Mouse (Mus musculus): ENCODE data around the gene Stard7. TPM values are rescaled to one million over a fixed set of nuclear protein-coding genes. Genes with fewer than 3 reads are reported as not detected.
"Not testable (repeated sequence)": the region's sequence is repeated elsewhere in the genome, so short reads cannot be mapped to it uniquely, and the experiment has no call there.

Gene Stard7
- polyA plus RNA-seq, 1 experiment from 2014 or later, result 88.7 TPM

- DNase-seq, result no peak
- Histone ChIP-seq H3K4me2 (no peak overlapping the region), H3K27me3 (ENCODE audit: insufficient read depth, low read length) (no peaks in the 10 kb centered on the region), H3K9ac (no peak overlapping the region), H3K4me3 (ENCODE audit: low read depth, low read length) (no peak overlapping the region), H3K27ac (ENCODE audit: low read depth) (no peak overlapping the region), H3K4me1 (ENCODE audit: insufficient read depth) (no peaks in the 10 kb centered on the region), H3K36me3 (ENCODE audit: insufficient read depth) (0 out of 2 replicates have a peak, but pooled peaks cover 7% of the 10 kb centered on the region), H3K9me3 (ENCODE audit: low read depth, low read length) (no peaks in the 10 kb centered on the region)
- no peak for TF ChIP-seq CTCF (IDR thresholded peaks at IDR 0.05; ENCODE audit: low read depth)
- ATAC-seq (ENCODE audit: insufficient read depth), result no peak
- 78% methylated on average over 5 of the region's 5 CpGs for WGBS
Measured at GRCm38 (mm10) chr2:127275551-127276320, 5.7 kb downstream of the Stard7 start.

- Histone ChIP-seq H3K4me3 (ENCODE audit: low read depth, low read length) (no peak overlapping the region), H3K27me3 (ENCODE audit: insufficient read depth, low read length) (no peaks in the 10 kb centered on the region), H3K4me2 (no peak overlapping the region), H3K36me3 (ENCODE audit: insufficient read depth) (no peaks in the 10 kb centered on the region), H3K4me1 (ENCODE audit: insufficient read depth) (no peaks in the 10 kb centered on the region), H3K9ac (no peak overlapping the region), H3K9me3 (ENCODE audit: low read depth, low read length) (no peaks in the 10 kb centered on the region), H3K27ac (ENCODE audit: low read depth) (no peak overlapping the region)
- TF ChIP-seq CTCF (IDR thresholded peaks at IDR 0.05; ENCODE audit: low read depth), result no peak
- ATAC-seq (ENCODE audit: insufficient read depth) (no peak), DNase-seq (no peak)
Measured at GRCm38 (mm10) chr2:127278162-127278561, 8.1 kb downstream of the Stard7 start.

GRCm38 (mm10) chr2:127292250-127292649, 22.2 kb downstream of the Stard7 start:
- no peak for TF ChIP-seq CTCF (IDR thresholded peaks at IDR 0.05; ENCODE audit: low read depth)
- Histone ChIP-seq H3K4me2 (no peak overlapping the region), H3K9me3 (ENCODE audit: low read depth, low read length) (no peaks in the 10 kb centered on the region), H3K36me3 (ENCODE audit: insufficient read depth) (peaks cover 70% of the 10 kb centered on the region), H3K4me1 (ENCODE audit: insufficient read depth) (no peaks in the 10 kb centered on the region), H3K27ac (ENCODE audit: low read depth) (0 out of 2 replicates have a peak overlapping the region, but pooled peaks have one; percentile 24), H3K9ac (no peak overlapping the region), H3K27me3 (ENCODE audit: insufficient read depth, low read length) (no peaks in the 10 kb centered on the region), H3K4me3 (ENCODE audit: low read depth, low read length) (no peak overlapping the region)
- WGBS, result 64% methylated on average over 4 of the region's 4 CpGs
- ATAC-seq (ENCODE audit: insufficient read depth), result no peak
- no peak for DNase-seq

GRCm38 (mm10) chr2:127297001-127297805, 27.2 kb downstream of the Stard7 start:
- H3K36me3 ChIP-seq (ENCODE audit: insufficient read depth), result peaks cover 83% of the 10 kb centered on the region

GRCm38 (mm10) chr2:127298056-127298455, 28.0 kb downstream of the Stard7 start:
- H3K27ac ChIP-seq (ENCODE audit: low read depth), result no peak overlapping the region
- no peak for TF ChIP-seq CTCF (IDR thresholded peaks at IDR 0.05; ENCODE audit: low read depth)
- no peak overlapping the region for H3K4me3 ChIP-seq (ENCODE audit: low read depth, low read length)
- WGBS, result 93% methylated on average over 1 of the region's 1 CpGs
- no peaks in the 10 kb centered on the region for H3K4me1 ChIP-seq (ENCODE audit: insufficient read depth)
- H3K9me3 ChIP-seq (ENCODE audit: low read depth, low read length), result no peaks in the 10 kb centered on the region
- DNase-seq (no peak), ATAC-seq (ENCODE audit: insufficient read depth) (no peak)
- H3K4me2 ChIP-seq, result no peak overlapping the region
- peaks cover 77% of the 10 kb centered on the region for H3K36me3 ChIP-seq (ENCODE audit: insufficient read depth)
- no peaks in the 10 kb centered on the region for H3K27me3 ChIP-seq (ENCODE audit: insufficient read depth, low read length)
- no peak overlapping the region for H3K9ac ChIP-seq

More at GRCm38 (mm10) chr2:127297001-127297805, 27.2 kb downstream of the Stard7 start:
- no peak overlapping the region for H3K4me3 ChIP-seq (ENCODE audit: low read depth, low read length)
- H3K4me1 ChIP-seq (ENCODE audit: insufficient read depth), result no peaks in the 10 kb centered on the region
- H3K4me2 ChIP-seq, result no peak overlapping the region
- H3K27me3 ChIP-seq (ENCODE audit: insufficient read depth, low read length), result no peaks in the 10 kb centered on the region
- no peak for TF ChIP-seq CTCF (IDR thresholded peaks at IDR 0.05; ENCODE audit: low read depth)
- 93% methylated on average over 7 of the region's 7 CpGs for WGBS
- H3K9me3 ChIP-seq (ENCODE audit: low read depth, low read length), result no peaks in the 10 kb centered on the region
- no peak for ATAC-seq (ENCODE audit: insufficient read depth)
- DNase-seq, result no peak
- H3K9ac ChIP-seq, result no peak overlapping the region
- no peak overlapping the region for H3K27ac ChIP-seq (ENCODE audit: low read depth)

GRCm38 (mm10) chr2:127300701-127301100, 30.7 kb downstream of the Stard7 start:
- Histone ChIP-seq H3K4me1 (ENCODE audit: insufficient read depth) (no peaks in the 10 kb centered on the region), H3K9me3 (ENCODE audit: low read depth, low read length) (no peaks in the 10 kb centered on the region), H3K27ac (ENCODE audit: low read depth) (no peak overlapping the region), H3K9ac (no peak overlapping the region), H3K36me3 (ENCODE audit: insufficient read depth) (peaks cover 56% of the 10 kb centered on the region), H3K4me3 (ENCODE audit: low read depth, low read length) (no peak overlapping the region), H3K27me3 (ENCODE audit: insufficient read depth, low read length) (no peaks in the 10 kb centered on the region), H3K4me2 (no peak overlapping the region)
- WGBS, result 83% methylated on average over 3 of the region's 3 CpGs
- ATAC-seq (ENCODE audit: insufficient read depth), result no peak
- DNase-seq, result no peak
- no peak for TF ChIP-seq CTCF (IDR thresholded peaks at IDR 0.05; ENCODE audit: low read depth)

GRCm38 (mm10) chr2:127301883-127302282, 31.9 kb downstream of the Stard7 start:
- Histone ChIP-seq H3K9me3 (ENCODE audit: low read depth, low read length) (no peaks in the 10 kb centered on the region), H3K27me3 (ENCODE audit: insufficient read depth, low read length) (no peaks in the 10 kb centered on the region), H3K4me1 (ENCODE audit: insufficient read depth) (no peaks in the 10 kb centered on the region), H3K27ac (ENCODE audit: low read depth) (no peak overlapping the region), H3K4me3 (ENCODE audit: low read depth, low read length) (no peak overlapping the region), H3K4me2 (no peak overlapping the region), H3K9ac (no peak overlapping the region), H3K36me3 (ENCODE audit: insufficient read depth) (peaks cover 44% of the 10 kb centered on the region)
- ATAC-seq (ENCODE audit: insufficient read depth) (no peak), DNase-seq (no peak)
- 91% methylated on average over 3 of the region's 3 CpGs for WGBS
- TF ChIP-seq CTCF (IDR thresholded peaks at IDR 0.05; ENCODE audit: low read depth), result no peak

- H3K4me3 ChIP-seq (ENCODE audit: low read depth, low read length); DNase-seq; H3K27me3 ChIP-seq (ENCODE audit: insufficient read depth, low read length); H3K9ac ChIP-seq; H3K9me3 ChIP-seq (ENCODE audit: low read depth, low read length); H3K4me2 ChIP-seq; H3K27ac ChIP-seq (ENCODE audit: low read depth); H3K4me1 ChIP-seq (ENCODE audit: insufficient read depth); ATAC-seq (ENCODE audit: insufficient read depth): not testable (repeated sequence)
- H3K36me3 ChIP-seq (ENCODE audit: insufficient read depth), result peaks cover 21% of the 10 kb centered on the region
- 90% methylated on average over 4 of the region's 4 CpGs for WGBS
Measured at GRCm38 (mm10) chr2:127304192-127304591, 34.2 kb downstream of the Stard7 start.
